Mouse (Mus musculus) right cerebral cortex, postnatal 10 days (tissue): Measurements from ENCODE around the gene Ap3s2.

ENCODE experiments used
- DNase-seq, 2 experiments: peaks; one replicate each; pipeline ENCODE4 v3.0.0; 2021; ENCODE audit warnings: low spot score in 2 of 2

Ap3s2 gene

GRCm38 (mm10) chr7:79846342-79846741 is 74.1 kb downstream of the Ap3s2 start:
- DNase-seq: no peak

GRCm38 (mm10) chr7:79844090-79844802 is 76.2 kb downstream of the Ap3s2 start:
- DNase-seq: no peak

GRCm38 (mm10) chr7:79842163-79842562 is 78.3 kb downstream of the Ap3s2 start:
- DNase-seq: no peak

- DNase-seq: no peak
Observed at GRCm38 (mm10) chr7:79837247-79837646, 83.2 kb downstream of the Ap3s2 start.

DNA sequence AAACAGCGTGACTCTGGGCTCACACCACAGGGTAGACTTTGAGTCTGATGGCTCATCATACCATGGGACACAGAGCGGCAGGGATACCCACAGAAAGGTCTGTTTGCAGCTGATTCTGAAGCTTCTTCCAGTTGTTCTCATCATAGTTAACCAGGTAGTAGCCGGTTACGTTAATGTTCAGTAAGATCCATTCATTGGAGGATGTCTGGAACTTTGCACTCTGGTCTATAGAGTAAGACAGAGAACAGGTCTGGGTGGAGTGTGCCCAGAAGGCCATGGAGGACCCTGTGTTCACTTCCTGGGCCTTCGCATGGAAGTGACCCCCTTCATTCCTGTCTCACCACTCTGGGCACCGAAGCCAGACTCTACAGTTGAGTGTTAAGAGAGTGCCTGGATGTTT is 85.3 kb downstream of the Ap3s2 start:
- no peak for DNase-seq

- no peak for DNase-seq
Observed at GRCm38 (mm10) chr7:79832980-79833379, 87.5 kb downstream of the Ap3s2 start.

DNA sequence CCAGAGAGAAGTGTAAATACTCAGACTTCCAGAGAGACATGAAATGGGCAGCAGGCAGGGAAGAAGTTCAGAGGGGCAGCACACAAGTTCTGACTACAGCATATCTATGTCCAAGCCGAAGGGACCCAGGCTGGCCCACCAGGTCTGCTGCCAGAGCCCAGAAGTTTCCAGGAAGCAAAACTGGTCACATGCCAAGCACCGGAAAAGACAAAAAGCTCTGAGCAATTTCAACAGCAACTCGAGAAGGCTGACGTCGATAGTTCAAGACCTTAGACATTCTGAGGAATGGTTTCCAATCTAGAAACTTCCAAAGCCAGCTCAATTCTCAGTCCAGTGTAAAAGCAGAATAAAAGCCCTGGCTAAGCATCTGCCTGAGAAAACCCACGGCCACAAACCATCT is 88.9 kb downstream of the Ap3s2 start:
- DNase-seq: no peak

- no peak for DNase-seq
Observed at GRCm38 (mm10) chr7:79831145-79831544, 89.3 kb downstream of the Ap3s2 start.

GRCm38 (mm10) chr7:79828341-79828740 is 92.1 kb downstream of the Ap3s2 start:
- DNase-seq: no peak
